Mouse (Mus musculus) brain, embryonic 14.5 days (tissue): ENCODE measurements around the gene S100a5.

Source experiments
- CTCF ChIP-seq: fragments of 200-500 bp; IDR thresholded peaks from 2 replicates; pipeline ENCODE4 v1.5.1; 2012; ENCODE audit warnings: inconsistent platforms, mild to moderate bottlenecking, moderate library complexity, borderline replicate concordance; ENCODE audit not compliant: insufficient read depth, insufficient read length; ENCODE audit errors: extremely low read depth
- POLR2A ChIP-seq: fragments of 200-500 bp; IDR thresholded peaks from 2 replicates; pipeline ENCODE4 v1.6.1; 2012; ENCODE audit warnings: mild to moderate bottlenecking, inconsistent platforms, borderline replicate concordance; ENCODE audit not compliant: poor library complexity, insufficient read depth, insufficient read length, severe bottlenecking; ENCODE audit errors: extremely low read depth

DNA sequence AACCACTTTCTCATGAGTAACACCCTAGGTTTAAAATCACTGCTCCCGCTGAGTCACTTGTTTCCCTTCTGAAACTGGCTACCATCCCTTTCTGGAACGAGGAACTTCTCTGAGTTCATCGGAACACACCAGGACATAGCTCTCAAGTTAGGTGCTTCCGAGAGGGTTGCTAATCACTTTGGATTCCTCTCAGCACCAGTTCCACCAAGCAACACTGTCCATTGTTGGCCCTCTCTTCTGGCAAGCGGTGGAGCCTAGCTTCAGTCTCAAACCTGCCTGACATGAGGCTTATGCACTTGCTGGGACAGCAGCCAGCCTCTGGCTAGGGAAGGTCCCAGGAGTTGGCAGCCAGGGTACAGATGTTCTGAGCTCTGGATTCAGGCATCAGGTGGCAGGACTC, 33.6 kb upstream of the S100a5 start:
- TF ChIP-seq CTCF (no peak), POLR2A (no peak)
